Mouse (Mus musculus) cerebellum, adult 2 months (tissue): ENCODE results near the gene Dmp1. TPM values are rescaled to one million over a fixed set of nuclear protein-coding genes. Genes with fewer than 3 reads are reported as not detected.

Source experiments
- DNase-seq, 2 experiments: peaks; one replicate each; pipeline ENCODE4 v3.0.0; 2021
- H3K27ac ChIP-seq: fragments of 200-500 bp; 2 replicates; pipeline ENCODE4 v1.5.1; 2012; ENCODE audit warnings: low read length, control low read depth, inconsistent platforms; ENCODE audit not compliant: insufficient read depth
- H3K27me3 ChIP-seq: fragments of 200-500 bp; 2 replicates; pipeline ENCODE4 v1.6.1; 2012; ENCODE audit warnings: inconsistent platforms, mild to moderate bottlenecking, low read length, moderate library complexity; ENCODE audit not compliant: control insufficient read depth, insufficient read depth
- H3K4me1 ChIP-seq: fragments of 200-500 bp; 2 replicates; pipeline ENCODE4 v1.6.1; 2011; ENCODE audit warnings: low read length; ENCODE audit not compliant: control insufficient read depth, insufficient read depth
- H3K4me3 ChIP-seq: fragments of 200-500 bp; replicated peaks from 2 replicates; pipeline ENCODE3; 2011; ENCODE audit warnings: mild to moderate bottlenecking, low read depth, low read length, control low read depth; ENCODE audit not compliant: insufficient read depth
- CTCF ChIP-seq: fragments of 200-500 bp; IDR thresholded peaks from 2 replicates; pipeline ENCODE4 v1.5.1; 2011; ENCODE audit warnings: low read depth, mild to moderate bottlenecking, control low read depth, low read length, moderate library complexity, borderline replicate concordance; ENCODE audit not compliant: insufficient read depth
- POLR2A ChIP-seq: fragments of 200-500 bp; IDR thresholded peaks from 2 replicates; pipeline ENCODE4 v1.6.1; 2011; ENCODE audit warnings: low read length, control low read depth, borderline replicate concordance; ENCODE audit not compliant: insufficient read depth
- WGBS: fragments of 180-500 bp; shearing (Covaris S2); methylation state at CpG from one replicate; pipeline ENCODE4 v1.1.7; 2018; 5-methylcytosine and 5-hydroxymethylcytosine counted together
- polyA plus RNA-seq: library from polyadenylated mRNA; depleted of rRNA; stranded (reverse); fragments of >200 nt; gene quantifications from 2 replicates; pipeline ENCODE4 v1.2.3, GENCODE M21; 2012

Dmp1 gene
- polyA plus RNA-seq, 1 experiment = 8.2 TPM

DNA sequence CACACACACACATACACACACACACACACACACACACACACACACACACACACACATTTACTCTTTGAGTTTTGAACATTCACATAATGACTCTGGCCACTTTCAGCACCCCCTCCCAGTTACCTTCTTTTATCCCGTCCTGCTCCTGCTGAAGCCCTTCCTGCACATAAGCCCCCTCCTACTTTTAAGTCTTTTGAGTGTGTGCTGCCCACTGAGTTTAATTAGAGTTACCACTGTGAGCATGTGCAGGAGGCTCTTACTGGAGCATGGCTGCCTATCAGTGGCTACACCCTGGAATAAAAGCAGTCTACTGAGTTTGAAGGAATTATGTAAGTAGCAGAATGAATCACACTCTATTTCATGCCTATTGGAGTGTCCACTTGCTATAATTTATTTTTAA, 26.1 kb downstream of the Dmp1 start:
- DNase-seq = no peak
- H3K4me1 ChIP-seq = no peaks in the 10 kb centered on the region
- WGBS = 16% methylated on average over 1 of the region's 1 CpGs
- no peaks in the 10 kb centered on the region for H3K27me3 ChIP-seq
- H3K27ac ChIP-seq = no peak overlapping the region
- TF ChIP-seq POLR2A (no peak), CTCF (no peak)
- no peak overlapping the region for H3K4me3 ChIP-seq

DNA sequence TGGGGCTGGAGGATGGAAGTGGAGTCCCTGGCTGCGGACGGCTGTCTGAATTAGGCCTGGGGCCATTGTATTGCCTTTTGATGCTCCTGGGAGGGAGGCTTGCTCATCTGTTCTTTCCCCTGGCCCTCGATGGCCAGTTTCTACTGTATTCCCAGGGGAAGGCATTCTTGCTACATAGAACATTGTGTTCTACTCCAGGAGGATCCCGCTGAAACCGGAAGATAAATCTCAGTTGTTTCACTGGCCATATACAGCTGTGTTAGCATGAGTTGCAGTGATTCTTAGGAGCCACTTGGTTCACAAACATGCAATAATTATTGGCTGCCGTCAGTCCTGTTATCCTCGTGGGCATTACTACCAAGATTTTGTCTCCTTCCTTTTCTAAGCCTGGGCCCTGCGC, 34.3 kb downstream of the Dmp1 start:
- TF ChIP-seq POLR2A (no peak), CTCF (no peak)
- no peaks in the 10 kb centered on the region for H3K27me3 ChIP-seq
- DNase-seq = no peak
- WGBS = 82% methylated on average over 8 of the region's 8 CpGs
- no peak overlapping the region for H3K27ac ChIP-seq
- no peaks in the 10 kb centered on the region for H3K4me1 ChIP-seq
- no peak overlapping the region for H3K4me3 ChIP-seq

DNA sequence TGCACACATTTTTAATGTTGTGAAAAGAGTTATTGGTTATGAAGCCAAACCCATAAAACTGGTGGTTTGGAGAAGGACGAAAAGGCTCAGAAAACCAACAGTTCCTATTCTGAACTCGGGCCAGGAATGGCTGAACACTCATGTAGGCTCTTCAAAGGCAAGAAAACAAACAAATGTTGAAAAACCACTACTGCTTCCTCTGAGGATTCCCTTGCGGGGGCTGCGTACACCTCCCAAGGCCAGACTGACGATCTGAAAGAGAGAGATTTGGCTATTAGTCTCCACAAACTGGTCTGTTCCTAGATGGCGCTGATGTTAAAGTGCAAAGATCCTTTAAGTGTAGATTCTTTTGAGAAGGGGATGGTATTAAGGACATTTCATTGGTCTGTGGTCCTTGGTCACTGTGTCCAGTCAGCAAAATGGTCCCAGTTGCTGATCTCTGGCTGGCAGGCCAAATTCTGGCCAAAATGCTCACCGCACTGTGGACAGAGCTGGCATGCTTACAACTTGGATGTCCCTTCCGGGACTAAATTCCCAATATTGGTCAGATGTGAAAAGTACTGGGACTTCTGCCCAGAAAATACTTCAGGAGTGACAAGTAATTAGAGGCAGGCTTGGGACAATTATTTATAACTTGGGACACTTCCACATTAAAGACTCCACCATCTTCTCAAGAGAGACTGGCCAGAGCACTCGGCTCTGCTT, 37.4 kb downstream of the Dmp1 start:
- Histone ChIP-seq H3K4me3 (no peak overlapping the region), H3K4me1 (no peaks in the 10 kb centered on the region), H3K27ac (no peak overlapping the region), H3K27me3 (no peaks in the 10 kb centered on the region)
- 50% methylated on average over 9 of the region's 9 CpGs for WGBS
- TF ChIP-seq POLR2A (no peak), CTCF (no peak)
- peak in 1 of 2 experiments; percentile 20 for DNase-seq

DNA sequence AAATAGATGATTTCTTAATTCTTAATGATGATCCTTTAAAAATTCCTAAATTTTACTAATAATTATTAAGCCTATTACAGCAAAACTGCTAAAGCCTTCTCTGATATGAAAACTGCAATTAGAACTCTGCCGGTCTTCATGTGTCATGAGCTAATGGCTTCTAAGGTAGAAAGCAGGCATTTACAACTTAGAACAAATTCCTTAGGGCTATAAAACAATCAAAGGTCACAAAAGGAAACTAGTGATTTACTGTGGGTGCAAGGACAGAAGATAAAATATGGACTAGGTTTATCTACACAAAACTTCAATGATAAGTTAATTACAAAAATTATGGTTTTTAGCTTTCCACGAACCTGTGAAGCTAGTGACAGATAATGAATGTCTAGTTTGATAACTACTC, 41.8 kb downstream of the Dmp1 start:
- Histone ChIP-seq H3K4me3 (no peak overlapping the region), H3K27me3 (no peaks in the 10 kb centered on the region), H3K4me1 (no peaks in the 10 kb centered on the region), H3K27ac (no peak overlapping the region)
- no peak for DNase-seq
- TF ChIP-seq CTCF (no peak), POLR2A (no peak)
- 86% methylated on average over 2 of the region's 2 CpGs for WGBS

DNA sequence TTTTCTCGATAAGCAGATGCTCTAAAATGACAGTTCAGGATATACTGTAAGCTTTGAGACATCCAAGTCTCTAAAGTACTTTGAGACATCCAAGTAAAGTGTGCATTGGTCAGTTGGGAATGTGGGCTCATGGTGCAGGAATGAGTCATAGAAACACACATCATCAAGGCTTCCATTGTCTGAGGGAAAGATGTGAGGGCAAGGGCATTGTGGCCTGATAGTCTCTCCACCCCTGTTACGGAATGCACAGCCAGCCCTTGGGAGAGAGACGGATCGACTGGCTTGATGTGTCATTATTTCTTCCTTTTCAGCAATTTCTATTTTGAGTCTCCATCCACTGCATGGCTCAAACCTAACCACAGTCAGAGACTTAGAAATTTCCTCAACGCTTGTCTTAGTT, 49.4 kb downstream of the Dmp1 start:
- H3K4me3 ChIP-seq = no peak overlapping the region

DNA sequence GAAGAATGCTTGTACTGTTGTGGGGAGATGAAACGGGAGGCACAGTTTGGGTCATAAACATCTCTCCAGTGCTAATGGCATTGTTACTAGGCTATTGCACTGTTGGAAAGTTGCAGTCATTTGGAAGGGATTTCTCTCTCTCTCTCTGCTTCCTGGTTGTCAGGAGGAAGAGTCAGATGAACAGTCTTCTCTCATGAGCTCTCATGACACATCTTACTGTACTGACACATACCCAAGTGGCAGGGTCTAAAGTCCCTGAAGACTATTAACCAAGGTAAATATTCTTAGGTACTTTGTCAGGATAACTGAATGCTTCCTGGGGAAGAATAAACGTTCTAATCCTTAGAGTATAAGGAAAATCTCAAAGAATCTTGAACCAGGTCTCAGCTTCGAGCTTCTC, 54.2 kb downstream of the Dmp1 start:
- TF ChIP-seq POLR2A = no peak
- TF ChIP-seq CTCF = no peak
- no peak overlapping the region for H3K4me3 ChIP-seq
- WGBS = 56% methylated on average over 3 of the region's 3 CpGs
- no peaks in the 10 kb centered on the region for H3K4me1 ChIP-seq
- no peak overlapping the region for H3K27ac ChIP-seq
- H3K27me3 ChIP-seq = no peaks in the 10 kb centered on the region
- no peak for DNase-seq

More for the DNA sequence above, 49.4 kb downstream of the Dmp1 start:
- no peak for TF ChIP-seq POLR2A
- no peak for TF ChIP-seq CTCF
- Histone ChIP-seq H3K4me1 (no peaks in the 10 kb centered on the region), H3K27ac (no peak overlapping the region), H3K27me3 (no peaks in the 10 kb centered on the region)
- DNase-seq = no peak
- WGBS = 82% methylated on average over 5 of the region's 5 CpGs

DNA sequence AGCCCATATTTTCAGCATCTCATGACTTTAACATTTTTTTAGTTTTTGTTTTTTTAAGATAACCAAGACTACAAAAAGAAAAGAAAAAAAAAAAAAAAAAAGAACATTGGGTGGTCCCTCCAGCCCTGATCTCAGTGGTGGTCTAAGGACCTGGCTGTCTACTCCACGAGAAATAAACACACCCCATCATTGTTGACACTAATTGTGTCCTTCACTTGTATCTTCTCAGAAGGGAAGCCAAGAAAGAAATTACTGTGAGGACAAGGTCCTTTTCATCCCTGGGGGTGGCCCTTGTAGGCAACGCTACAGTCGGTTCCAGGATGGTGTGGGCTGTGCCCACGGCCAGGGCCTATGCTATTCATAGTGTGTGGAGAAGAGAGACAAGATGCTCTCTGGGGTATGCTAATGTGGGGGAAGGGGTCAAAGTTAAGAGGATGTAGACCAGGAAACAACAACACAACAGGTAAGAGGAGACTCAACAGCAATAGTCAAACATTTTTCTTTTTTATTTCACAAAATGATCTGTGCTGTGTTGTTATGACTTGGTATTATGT, 59.6 kb downstream of the Dmp1 start:
- TF ChIP-seq POLR2A (no peak), CTCF (no peak)
- H3K4me1 ChIP-seq = no peaks in the 10 kb centered on the region
- 51% methylated on average over 4 of the region's 4 CpGs for WGBS

More for the DNA sequence above, 59.6 kb downstream of the Dmp1 start:
- H3K27ac ChIP-seq = no peak overlapping the region
- H3K4me3 ChIP-seq = no peak overlapping the region
- no peaks in the 10 kb centered on the region for H3K27me3 ChIP-seq
- DNase-seq = no peak
